Mouse (Mus musculus) embryonic stem cell, embryonic (primary cell): ENCODE results near the gene Fut4.

Experiments
- CTCF ChIA-PET, 4 experiments: fragments of 300-600 bp in 2 of 4; fragments of 350-600 bp in 2 of 4; sonication (Branson Sonifier 250); formaldehyde crosslinking; loops; one replicate each; lab custom pipeline; 2022; ENCODE audit warnings: inconsistent platforms in 2 of 4; lab: Charles Lee
- POLR2A ChIA-PET, 4 experiments: fragments of 300-600 bp in 2 of 4; fragments of 350-600 bp in 2 of 4; sonication (Branson Sonifier 250); formaldehyde crosslinking; loops; one replicate each; lab custom pipeline; 2022; ENCODE audit warnings: antibody characterized with exemption in 4 of 4, inconsistent platforms in 1 of 4; lab: Charles Lee

Gene Fut4

DNA sequence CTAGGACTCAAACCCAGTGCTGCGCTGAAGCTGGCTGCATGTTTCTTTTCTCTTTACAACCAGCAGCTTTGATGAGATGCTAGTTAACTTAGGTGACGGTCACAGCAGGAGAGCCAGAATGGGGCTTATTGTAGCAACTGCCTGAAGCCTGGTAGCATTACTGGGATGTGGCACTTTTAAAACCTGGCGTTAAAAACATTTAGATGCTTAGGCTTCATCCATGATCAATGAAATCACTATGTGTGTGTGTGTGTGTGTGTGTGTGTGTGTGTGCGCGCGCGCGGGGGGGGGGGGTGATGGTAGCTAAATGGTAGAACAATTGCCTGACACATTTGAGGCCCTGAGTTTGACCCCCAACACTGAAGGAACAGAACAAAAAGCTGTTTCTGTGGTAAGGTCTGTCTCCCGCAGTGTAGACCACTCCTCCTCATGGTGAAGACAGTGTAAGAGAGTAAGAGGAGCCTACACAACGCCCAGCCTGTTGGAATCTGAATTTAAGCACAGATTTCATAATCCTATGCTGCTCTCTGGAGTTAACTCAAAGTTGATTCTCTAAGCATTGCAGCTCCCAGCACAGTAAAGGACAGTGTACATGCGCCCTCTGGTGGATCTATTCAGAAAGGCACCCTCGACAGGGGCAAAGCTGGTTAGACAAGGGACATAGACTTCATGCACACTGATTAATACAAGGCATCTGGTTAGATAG lies 53.5 kb downstream of the Fut4 start:
- CTCF ChIA-PET, result interaction anchor here (0.5 to 3.8 kb wide), 129 partner anchors 8 to 809 kb away, joined by 3 to 76 read pairs (median 4); partner anchors contain the start of genes Cwc15 (in 4 of the 4), Kdm4d (in 4 of the 4) and Amotl1 (in 1 of the 4)
- POLR2A ChIA-PET, result interaction anchor here in 3 of 4 experiments (0.7 to 3.3 kb wide), 14 partner anchors 9 to 350 kb away, joined by 3 to 23 read pairs (median 4); partner anchors contain the start of genes Cwc15 (in 3 of the 3) and Kdm4d (in 3 of the 3)
